12 mouse cellular contexts compared by ENCODE assay signal in the genomic region with DNA sequence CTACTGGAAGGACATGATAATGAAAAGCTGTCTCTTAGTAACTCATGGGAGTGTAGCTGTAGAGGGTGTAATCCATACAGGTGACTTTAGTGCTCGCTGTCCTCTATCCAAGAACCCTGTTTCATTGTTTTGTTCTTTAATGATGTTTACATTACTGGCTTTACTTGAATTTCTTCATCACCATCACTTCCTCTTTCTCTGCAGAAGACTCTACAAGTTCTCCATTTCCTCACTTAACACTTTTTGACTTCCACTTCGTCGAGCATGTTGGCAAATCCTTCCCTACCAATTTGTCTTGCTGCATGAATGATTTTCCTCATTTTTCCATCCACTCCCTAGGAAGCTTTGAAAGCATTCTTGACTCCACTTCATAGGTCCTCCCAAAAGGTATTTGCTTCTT.
"Had no signal": no experiment of that assay in that cellular context is flagged by ENCODE, and none has a peak within 500 bp of the region (broad histone marks: within the 10 kb centered on the region; RNA-seq: fewer than 3 reads in every experiment).

No protein-coding gene starts in this region.

- H3K4me2 ChIP-seq: kidney, embryonic 15.5 days; limb, embryonic 13.5 days; neural tube, embryonic 13.5 days had no signal

- H3K9ac ChIP-seq: kidney, embryonic 15.5 days; limb, embryonic 13.5 days; liver, embryonic 14.5 days; neural tube, embryonic 13.5 days had no signal

- H3K9me3 ChIP-seq: kidney, embryonic 15.5 days; limb, embryonic 13.5 days; midbrain, embryonic 10.5 days; neural tube, embryonic 13.5 days had no signal

- H3K36me3 ChIP-seq: kidney, embryonic 15.5 days; limb, embryonic 13.5 days; midbrain, embryonic 10.5 days; neural tube, embryonic 13.5 days had no signal

- H3K4me1 ChIP-seq: kidney, embryonic 15.5 days; limb, embryonic 13.5 days; midbrain, embryonic 10.5 days; neural tube, embryonic 13.5 days had no signal

- H3K4me3 ChIP-seq: kidney, embryonic 15.5 days; limb, embryonic 13.5 days; midbrain, embryonic 10.5 days; neural tube, embryonic 13.5 days had no signal

- H3K27me3 ChIP-seq: kidney, embryonic 15.5 days; limb, embryonic 13.5 days; neural tube, embryonic 13.5 days had no signal

- DNase-seq: kidney, adult 2 months; kidney, postnatal 14 days; left cerebral cortex, postnatal 4 days; lung, adult 18-20 months; midbrain, embryonic 14.5 days; right cerebral cortex, postnatal 14 days; thymus, postnatal 4 days had no signal

- H3K27ac ChIP-seq: kidney, embryonic 15.5 days; limb, embryonic 13.5 days; liver, embryonic 14.5 days; midbrain, embryonic 10.5 days; neural tube, embryonic 13.5 days had no signal
